Mouse (Mus musculus): Measurements from ENCODE around the gene Cntnap1.

The Cntnap1 gene

GRCm38 (mm10) chr11:101186526-101187247, 16.4 kb downstream of the Cntnap1 start:
- DNase-seq = no peak

- DNase-seq = no peak
These were observed 17.2 kb downstream of the Cntnap1 start for GRCm38 (mm10) chr11:101187541-101187940.

GRCm38 (mm10) chr11:101188166-101188805, 18.0 kb downstream of the Cntnap1 start:
- no peak for DNase-seq

DNA sequence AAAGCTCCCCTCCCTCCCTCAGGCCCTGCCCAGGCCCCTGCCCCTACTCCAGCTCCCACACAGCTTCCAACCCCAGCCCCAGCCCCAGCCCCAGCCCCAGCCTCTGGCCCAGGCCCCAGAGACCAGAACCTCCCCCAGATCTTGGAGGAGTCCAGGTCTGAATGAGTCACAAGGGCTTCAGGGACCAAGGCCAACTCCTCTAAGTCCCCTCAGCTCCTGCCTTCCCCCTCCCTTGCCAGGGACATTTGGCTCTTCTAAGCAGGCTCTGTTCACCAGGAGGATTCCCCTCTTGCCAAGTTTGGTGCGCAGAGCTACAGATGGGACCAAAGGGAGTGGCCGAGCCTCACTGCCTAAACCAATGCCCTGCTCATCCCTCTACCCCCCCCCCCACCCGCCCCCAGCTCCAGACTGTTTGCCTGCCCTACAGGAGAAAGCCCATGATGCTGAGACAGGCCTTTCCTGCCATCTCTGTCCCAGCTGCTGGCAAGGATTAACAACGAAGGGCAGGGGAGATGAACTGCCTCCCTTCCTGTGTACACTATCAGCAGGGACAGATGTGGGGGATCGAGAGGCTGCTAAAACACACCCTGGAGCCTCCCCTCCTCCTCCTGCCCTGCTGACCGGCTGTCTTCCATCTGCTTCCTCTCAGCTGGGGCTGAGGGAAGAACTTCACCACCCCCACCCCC, 19.3 kb downstream of the Cntnap1 start:
- DNase-seq = no peak

DNA sequence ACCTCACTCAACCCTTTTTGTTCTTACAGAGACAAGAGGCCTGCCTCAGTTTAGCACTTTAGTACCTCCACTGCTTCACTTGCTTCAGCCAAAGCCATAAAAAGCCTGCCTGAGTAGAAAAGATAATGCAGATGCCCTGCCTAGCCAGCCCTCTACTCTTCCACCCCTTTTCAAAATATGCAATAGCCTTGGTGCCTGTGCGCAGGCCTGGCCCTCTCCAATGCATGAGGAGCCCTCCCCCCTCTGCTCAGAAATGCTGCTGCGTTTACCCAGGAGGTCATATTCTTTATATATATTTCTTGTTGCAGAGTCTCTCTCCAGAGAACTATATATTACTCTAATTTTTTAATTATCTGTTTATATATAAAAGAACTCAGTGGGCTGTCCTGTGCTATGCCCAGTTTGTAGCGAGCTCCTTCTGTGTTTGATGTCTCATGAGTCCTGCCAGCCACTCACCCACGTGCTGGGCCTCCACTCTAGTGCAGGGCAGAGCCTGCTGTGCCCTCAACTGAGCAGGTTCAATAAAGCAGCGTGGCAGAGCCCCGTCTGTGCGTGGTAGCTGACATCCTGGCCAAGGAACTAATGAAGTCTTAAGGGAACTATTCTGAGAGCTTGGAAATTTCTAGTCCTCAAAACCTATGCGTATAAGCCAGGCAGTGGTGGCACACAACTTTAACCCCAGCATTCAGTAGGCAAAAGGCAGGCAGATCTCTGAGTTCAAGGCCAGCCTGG, 20.0 kb downstream of the Cntnap1 start:
- DNase-seq = no peak

- DNase-seq = no peak
These were observed 20.9 kb downstream of the Cntnap1 start for GRCm38 (mm10) chr11:101190913-101191907.

GRCm38 (mm10) chr11:101191919-101192470, 21.7 kb downstream of the Cntnap1 start:
- no peak for DNase-seq

DNA sequence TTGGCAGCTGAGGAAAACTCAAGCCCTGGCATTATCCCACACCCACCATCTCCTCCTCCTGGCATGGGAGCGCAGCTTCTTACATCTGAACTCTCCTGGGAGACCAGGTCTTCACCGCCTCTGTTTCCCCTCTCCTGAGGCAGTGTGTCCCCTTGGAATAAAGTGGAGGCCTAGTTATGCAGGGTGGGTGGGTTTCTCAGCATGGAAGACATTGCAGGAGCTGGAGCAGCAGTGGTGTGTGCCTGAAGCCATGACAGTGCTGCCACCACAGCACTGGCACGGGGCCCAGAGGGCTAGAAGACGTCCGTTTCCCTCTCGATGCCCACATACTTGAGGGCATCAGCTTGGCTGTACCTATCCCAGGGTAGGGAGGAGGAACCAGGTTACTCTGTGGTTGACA, 22.3 kb downstream of the Cntnap1 start:
- no peak for DNase-seq

DNA sequence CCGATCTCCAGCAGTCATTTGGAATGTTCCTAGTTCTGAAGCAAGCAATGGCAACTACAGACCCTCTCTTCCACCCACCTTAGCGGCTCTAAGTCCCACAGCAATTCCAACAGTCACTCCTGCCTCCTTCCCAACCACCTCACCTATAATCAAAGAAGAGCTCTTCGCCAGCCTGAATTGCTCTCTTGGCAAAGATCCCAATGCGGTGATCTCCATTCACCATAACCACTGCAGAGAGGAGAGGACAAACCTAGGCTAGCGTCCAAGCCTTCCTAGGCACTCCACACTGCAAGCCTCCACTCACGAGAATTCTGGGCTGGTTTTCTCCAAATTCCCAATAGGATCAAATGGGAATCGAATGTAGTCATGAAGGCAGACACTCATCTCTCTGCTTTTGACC, 22.8 kb downstream of the Cntnap1 start:
- no peak for DNase-seq

GRCm38 (mm10) chr11:101194137-101194536, 23.8 kb downstream of the Cntnap1 start:
- DNase-seq = no peak

- no peak for DNase-seq
These were observed 24.3 kb downstream of the Cntnap1 start for GRCm38 (mm10) chr11:101194643-101195042.

GRCm38 (mm10) chr11:101195101-101195500, 24.8 kb downstream of the Cntnap1 start:
- no peak for DNase-seq

DNA sequence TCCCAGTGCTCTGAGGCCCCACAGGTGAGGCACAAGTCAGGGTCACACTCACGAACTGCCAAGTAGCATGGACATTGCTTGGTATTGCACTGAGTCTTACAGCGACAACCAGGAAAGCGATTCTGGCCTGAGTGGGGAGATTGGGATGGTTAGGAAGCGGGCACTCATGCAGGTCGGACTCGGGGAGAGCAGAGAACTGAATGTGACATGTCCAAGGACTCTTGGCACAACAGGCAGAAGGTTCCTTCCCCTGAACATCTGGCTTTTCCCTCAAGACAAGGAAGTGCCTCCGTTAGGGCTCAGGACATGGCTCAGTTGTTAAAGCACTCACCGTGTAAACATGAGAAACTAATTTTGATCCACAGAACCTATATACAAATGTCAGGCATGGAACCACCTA, 25.2 kb downstream of the Cntnap1 start:
- DNase-seq = no peak

DNA sequence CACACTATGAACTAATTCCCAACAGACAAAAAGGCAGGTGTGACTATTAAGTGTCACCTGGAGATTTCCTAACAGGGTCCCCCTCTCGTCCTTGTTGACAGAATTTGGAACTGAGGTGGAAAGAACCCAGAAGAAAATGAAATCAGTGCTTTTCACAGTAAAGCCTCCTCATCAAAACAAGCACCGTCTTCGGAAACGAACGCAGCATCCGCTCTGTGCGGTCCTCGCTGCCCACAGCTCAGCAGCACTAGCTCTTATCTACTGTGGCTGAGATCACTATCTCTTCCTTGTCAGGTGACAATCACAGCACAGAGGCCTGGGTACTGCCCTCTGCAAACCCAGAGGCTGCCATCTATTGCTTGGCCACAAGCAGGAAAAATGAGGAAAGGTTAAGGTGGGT, 25.9 kb downstream of the Cntnap1 start:
- DNase-seq = no peak

- no peak for DNase-seq
These were observed 29.2 kb downstream of the Cntnap1 start for GRCm38 (mm10) chr11:101199555-101199954.

- DNase-seq = no peak
These were observed 30.7 kb downstream of the Cntnap1 start for GRCm38 (mm10) chr11:101200986-101201385.

DNA sequence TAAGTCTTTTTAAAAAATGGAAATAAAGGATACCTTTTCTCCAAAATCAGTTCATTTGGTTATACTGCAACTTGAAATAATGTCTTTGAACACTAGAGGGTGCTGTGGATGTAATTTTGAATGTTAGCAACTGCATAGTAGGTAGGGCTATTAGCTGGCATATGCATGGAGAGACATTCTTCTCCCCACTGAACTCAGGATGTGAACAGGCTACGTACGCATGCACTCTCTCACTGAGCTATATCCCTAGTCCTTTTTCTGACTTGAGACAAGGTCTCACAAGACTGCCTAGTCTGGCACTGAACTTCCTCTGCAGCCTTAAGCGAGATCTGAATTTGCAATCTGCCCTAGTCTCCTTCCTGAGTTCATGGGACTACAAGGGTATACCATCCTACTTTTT, 41.6 kb downstream of the Cntnap1 start:
- peak; percentile 35 for DNase-seq

DNA sequence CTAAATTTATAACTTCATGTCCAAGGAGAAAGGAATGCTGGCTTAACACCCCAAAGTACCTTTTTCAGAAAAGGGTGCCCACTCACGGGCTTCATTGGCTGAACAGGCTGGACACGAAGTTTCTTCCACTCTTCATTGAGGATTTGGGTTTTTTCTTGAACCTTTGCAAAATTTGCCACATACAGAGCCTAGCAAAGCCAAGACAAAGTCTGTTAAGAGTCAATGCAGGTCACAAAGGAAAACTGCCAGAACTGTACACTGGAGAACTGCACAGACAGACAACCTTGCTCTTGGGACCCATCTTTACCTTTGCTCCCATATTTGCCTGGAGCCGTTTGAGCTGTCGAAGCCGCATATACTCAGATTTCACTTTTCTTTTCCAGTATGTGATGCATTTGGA, 46.6 kb downstream of the Cntnap1 start:
- peak; percentile 27 for DNase-seq

GRCm38 (mm10) chr11:101218436-101219055, 48.2 kb downstream of the Cntnap1 start:
- DNase-seq = peak; percentile 47

DNA sequence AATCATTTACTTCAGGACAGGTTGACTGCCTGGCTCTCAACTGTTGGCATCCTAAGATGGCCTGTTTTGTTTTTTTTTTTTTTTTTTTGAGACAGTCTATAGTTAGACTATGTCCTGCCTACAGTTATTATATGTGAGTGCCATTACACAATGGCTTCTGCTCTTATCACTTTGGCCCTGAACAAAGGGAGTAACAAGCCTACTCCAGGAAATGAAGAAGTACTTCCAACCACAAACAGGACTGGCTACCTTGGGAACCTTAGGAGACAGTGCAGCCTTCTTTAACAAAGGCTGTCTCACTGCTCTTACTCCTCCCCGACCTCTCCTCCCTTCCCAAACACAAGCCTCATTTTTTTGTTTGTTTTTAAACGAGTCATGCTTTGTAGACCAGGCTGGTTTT, 50.5 kb downstream of the Cntnap1 start:
- no peak for DNase-seq

GRCm38 (mm10) chr11:101221306-101221986, 51.1 kb downstream of the Cntnap1 start:
- DNase-seq = no peak

Data from kidney, adult 18-20 months (tissue).